Mouse (Mus musculus): ENCODE data around the gene Bfsp2. TPM values are rescaled to one million over a fixed set of nuclear protein-coding genes. Genes with fewer than 3 reads are reported as not detected.

The Bfsp2 gene
- total and polyA plus RNA-seq, 3 experiments: not detected

DNA sequence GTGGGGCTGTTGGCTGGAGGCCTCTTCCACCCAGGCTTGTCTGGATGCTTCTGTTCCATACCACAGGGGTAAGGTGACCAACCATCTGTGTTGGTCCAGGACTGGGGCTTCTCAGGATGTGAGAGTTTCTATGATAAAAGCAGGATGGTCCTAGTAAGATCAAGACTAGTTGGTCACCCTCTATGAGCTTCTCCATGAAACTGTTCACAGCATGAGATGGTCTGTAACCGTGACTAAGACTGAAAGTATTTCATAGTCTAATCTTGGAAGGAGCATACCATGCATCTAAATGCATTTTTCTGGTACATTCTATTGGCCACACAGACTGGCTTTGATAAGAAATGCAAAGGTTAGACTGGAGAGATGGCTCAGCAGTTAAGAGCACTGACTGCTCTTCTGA is 96.6 kb downstream of the Bfsp2 start:
- DNase-seq: no peak

DNA sequence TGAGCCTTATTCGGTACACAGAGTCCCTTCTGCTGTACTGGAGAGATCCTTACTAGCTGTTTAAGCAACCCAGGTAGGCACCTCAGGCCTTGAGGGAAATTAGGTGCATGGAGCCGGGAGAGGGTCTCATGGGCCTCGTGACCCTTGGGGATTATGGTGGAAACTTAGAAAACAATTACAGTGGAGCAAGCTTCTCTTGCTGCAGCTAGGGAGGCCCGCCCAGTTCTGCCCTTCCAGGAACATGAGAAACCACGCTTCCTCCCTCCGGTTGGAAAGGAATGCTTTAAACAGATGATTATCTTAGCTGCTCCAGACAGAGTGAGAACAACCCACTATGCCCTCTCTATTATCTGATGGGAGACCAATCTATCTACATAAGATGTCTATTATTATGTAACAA is 97.2 kb downstream of the Bfsp2 start:
- DNase-seq: no peak

DNA sequence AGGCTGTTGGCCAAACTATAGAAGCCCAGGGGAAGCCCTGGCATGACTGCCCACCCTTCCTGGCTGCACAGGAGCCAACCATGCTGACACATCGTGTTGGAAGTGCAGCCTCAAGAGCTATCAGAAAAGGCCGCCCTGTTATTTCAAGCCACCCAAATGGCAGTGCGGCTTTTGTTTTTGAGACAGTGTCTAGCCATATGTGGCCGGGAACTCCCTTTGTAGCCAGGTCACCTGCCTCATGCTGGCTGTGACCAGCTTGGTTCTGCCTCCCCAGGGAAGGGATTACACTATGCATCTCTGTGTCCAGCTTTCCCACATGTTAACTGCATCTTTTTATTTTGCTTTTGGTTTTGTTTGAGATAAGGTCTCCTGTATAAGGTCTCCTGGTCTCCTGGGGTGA is 99.7 kb downstream of the Bfsp2 start:
- DNase-seq: no peak

DNA sequence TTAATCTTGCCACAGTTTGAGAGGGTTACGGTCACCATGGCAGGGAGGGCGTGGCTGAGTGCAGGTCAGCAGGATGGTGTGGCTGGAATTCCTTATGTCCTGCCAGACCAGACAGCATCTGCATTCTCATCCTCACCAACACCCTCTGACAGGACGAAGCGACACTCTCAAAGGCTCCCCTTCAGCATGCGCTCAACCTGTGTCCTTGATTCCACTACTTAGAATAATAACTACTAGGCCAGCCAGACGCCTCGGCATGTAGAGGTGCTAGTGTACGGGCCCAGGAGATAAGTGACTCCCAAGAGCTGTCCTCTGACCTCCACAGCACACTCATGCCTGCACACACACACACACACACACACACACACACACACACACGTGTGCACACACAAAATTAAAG is 101.0 kb downstream of the Bfsp2 start:
- no peak for DNase-seq

DNA sequence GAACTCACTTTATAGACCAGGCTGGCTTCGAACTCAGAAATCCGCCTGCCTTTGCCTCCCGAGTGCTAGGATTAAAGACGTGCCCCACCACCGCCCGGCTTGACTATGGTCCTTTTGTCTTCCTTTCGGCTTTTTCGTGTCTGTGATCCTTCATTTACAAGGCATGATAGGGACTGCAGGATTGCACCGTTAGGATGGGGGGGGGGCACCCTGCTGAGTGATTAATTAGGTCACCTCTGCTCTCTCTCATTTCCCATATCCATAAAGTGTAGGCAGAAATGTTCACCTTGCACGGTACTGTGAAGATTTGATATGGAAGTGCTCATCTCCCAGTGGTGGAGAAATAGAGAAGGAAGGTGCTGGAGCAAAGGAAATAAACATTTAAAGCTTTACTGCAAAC is 101.5 kb downstream of the Bfsp2 start:
- no peak for DNase-seq

DNA sequence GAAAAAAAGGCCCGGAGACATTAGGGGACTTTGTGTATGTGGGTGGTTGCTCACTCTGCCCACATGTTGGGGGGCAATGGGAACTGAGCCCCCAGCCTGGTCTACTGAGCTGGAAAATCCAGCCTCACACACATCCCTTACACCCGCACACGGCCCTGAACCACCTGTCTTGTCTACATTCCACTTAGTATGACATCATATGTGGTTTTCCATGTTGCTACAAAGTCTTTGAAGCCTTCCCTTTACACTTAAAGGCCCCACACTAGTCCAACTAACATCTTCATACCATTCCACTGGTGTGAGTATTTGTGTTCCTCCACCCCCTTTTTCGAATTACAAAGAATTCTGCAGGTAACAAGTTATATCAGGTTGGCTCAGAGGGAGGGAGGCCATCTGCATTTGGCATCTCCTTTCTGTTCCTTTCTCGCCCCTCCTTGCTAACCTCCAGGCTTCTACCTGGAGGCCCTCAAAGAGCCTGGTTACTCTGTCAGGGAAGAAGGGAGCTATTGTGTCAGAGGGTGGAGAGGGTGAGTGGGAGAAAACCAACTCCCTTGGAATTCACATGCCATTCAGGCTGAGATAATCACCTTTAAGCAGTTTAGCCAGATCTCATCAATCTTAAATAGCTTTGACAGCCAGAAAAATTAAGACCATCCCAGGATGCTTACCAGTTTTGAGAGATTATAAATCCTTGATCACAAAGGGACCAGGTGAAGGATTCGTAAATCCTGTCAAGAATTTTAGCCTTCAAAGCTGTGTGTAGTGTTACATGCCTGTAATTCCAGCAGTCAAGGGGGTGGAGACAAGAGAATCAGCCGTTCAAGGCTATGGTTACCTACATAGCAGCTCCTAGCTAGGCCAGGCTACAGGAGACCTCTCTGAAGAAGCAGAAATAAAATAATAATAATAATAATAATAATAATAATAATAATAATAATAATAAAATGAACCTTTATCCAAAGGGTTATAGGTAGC is 103.6 kb downstream of the Bfsp2 start:
- no peak for DNase-seq

Other genes starting within 250 kb of the Bfsp2 start
- 100 to 1,000 TPM; 241 to 278 TPM for gene Trf, start 250.0 kb downstream of the Bfsp2 start, total RNA-seq (2021)
- gene Trf, start 250.0 kb downstream of the Bfsp2 start, polyA plus RNA-seq (2012; rRNA removed): 430 and 1,156 TPM in 2 replicates
- 1 to 10 TPM in 1 of 2 experiments, not detected in 1; 1.5 TPM for gene 1300017J02Rik, start 175.3 kb downstream of the Bfsp2 start, total RNA-seq (2021)
- 0.24 TPM in 1 of 2 replicates, not detected in the other for gene 1300017J02Rik, start 175.3 kb downstream of the Bfsp2 start, polyA plus RNA-seq (2012; rRNA removed)
- 10 to 100 TPM; 23.2 to 28.9 TPM for gene Topbp1, start 175.2 kb downstream of the Bfsp2 start, total RNA-seq (2021)
- 5.5 and 8.6 TPM in 2 replicates for gene Topbp1, start 175.2 kb downstream of the Bfsp2 start, polyA plus RNA-seq (2012; rRNA removed)
- gene Cdv3, start 114.6 kb downstream of the Bfsp2 start, total RNA-seq (2021): 100 to 1,000 TPM; 121 to 326 TPM
- gene Cdv3, start 114.6 kb downstream of the Bfsp2 start, polyA plus RNA-seq (2012; rRNA removed): 80.4 and 110 TPM in 2 replicates